Mouse (Mus musculus): ENCODE data around the gene Cisd3.
"Not testable (repeated sequence)": the region's sequence is repeated elsewhere in the genome, so short reads cannot be mapped to it uniquely, and the experiment has no call there.

Gene Cisd3

GRCm38 (mm10) chr11:97714356-97714755 is 28.7 kb downstream of the Cisd3 start:
- no peak for DNase-seq

- no peak for DNase-seq
Measured at GRCm38 (mm10) chr11:97714784-97715760, 29.4 kb downstream of the Cisd3 start.

- DNase-seq = no peak
Measured at GRCm38 (mm10) chr11:97716021-97716420, 30.4 kb downstream of the Cisd3 start.

GRCm38 (mm10) chr11:97717369-97718280 is 32.0 kb downstream of the Cisd3 start:
- no peak for DNase-seq

GRCm38 (mm10) chr11:97718281-97718860 is 32.7 kb downstream of the Cisd3 start:
- DNase-seq = no peak

GRCm38 (mm10) chr11:97719041-97719440 is 33.4 kb downstream of the Cisd3 start:
- DNase-seq = no peak

GRCm38 (mm10) chr11:97721338-97721737 is 35.7 kb downstream of the Cisd3 start:
- DNase-seq = no peak

GRCm38 (mm10) chr11:97723709-97724108 is 38.1 kb downstream of the Cisd3 start:
- no peak for DNase-seq

- no peak for DNase-seq
Measured at GRCm38 (mm10) chr11:97728311-97728710, 42.7 kb downstream of the Cisd3 start.

- no peak for DNase-seq
Measured at GRCm38 (mm10) chr11:97728730-97729129, 43.1 kb downstream of the Cisd3 start.

GRCm38 (mm10) chr11:97733689-97734088 is 48.1 kb downstream of the Cisd3 start:
- DNase-seq = peak; percentile 59

- DNase-seq = not testable (repeated sequence)
Measured at GRCm38 (mm10) chr11:97734810-97735209, 49.2 kb downstream of the Cisd3 start.

- no peak for DNase-seq
Measured at GRCm38 (mm10) chr11:97736645-97737044, 51.0 kb downstream of the Cisd3 start.

- DNase-seq = no peak
Measured at GRCm38 (mm10) chr11:97737600-97737999, 52.0 kb downstream of the Cisd3 start.
